Mouse (Mus musculus): ENCODE measurements around the gene Lypd6b.

GRCm38 (mm10) chr2:49847831-49848230, 60.3 kb downstream of the Lypd6b start:
- no peak for TF ChIP-seq POLR2A (IDR thresholded peaks at IDR 0.05; ENCODE audit: extremely low read depth, insufficient read depth, low read length)
- TF ChIP-seq CTCF (IDR thresholded peaks at IDR 0.05; ENCODE audit: extremely low read depth, insufficient read depth, low read length), result no peak

All from cortical plate, adult 2 months (tissue).